8 mouse cellular contexts compared by ENCODE assay signal in genomic region chr1:168214040-168214443, GRCm38 (mm10).
A peak's percentile ranks its signal among the peaks of the same experiment; 100 is the strongest.
DNase-seq lines count a peak whose midpoint lies in the region; ATAC-seq and TF ChIP-seq lines count a peak whose summit lies in the region.

No protein-coding gene starts in this region.

- no peaks in the 10 kb centered on the region for H3K9me3 ChIP-seq in embryonic facial prominence, embryonic 14.5 days (ENCODE audit: control insufficient read depth, low read length)
- no peaks in the 10 kb centered on the region for H3K9me3 ChIP-seq in limb, embryonic 12.5 days
- no peaks in the 10 kb centered on the region for H3K9me3 ChIP-seq in midbrain, embryonic 15.5 days
- H3K9me3 ChIP-seq in stomach, embryonic 16.5 days (replicated peaks; ENCODE audit: control insufficient read depth, low read length), result no peaks in the 10 kb centered on the region

- H3K4me3 ChIP-seq in bone marrow, adult 2 months (replicated peaks; ENCODE audit: control insufficient read depth, low read depth, low read length), result no peak overlapping the region
- no peak overlapping the region for H3K4me3 ChIP-seq in embryonic facial prominence, embryonic 14.5 days (ENCODE audit: low read depth, low read length)
- no peak overlapping the region for H3K4me3 ChIP-seq in limb, embryonic 12.5 days (replicated peaks)
- no peak overlapping the region for H3K4me3 ChIP-seq in midbrain, embryonic 15.5 days
- no peak overlapping the region for H3K4me3 ChIP-seq in stomach, embryonic 16.5 days (replicated peaks; ENCODE audit: low read length)

- peak; percentile 43 for DNase-seq in A20 (ENCODE audit: low read depth, low spot score)
- DNase-seq in embryonic facial prominence, embryonic 14.5 days (ENCODE audit: low spot score), result peak; percentile 92
- peak; percentile 56 for DNase-seq in heart, adult 8-10 months (ENCODE audit: low spot score)
- peak; percentile 44 to 64 for DNase-seq in kidney, adult 8-10 months

- ATAC-seq in embryonic facial prominence, embryonic 14.5 days (ENCODE audit: low read depth), result peak; percentile 89
- ATAC-seq in limb, embryonic 12.5 days (ENCODE audit: insufficient number of reproducible peaks, insufficient read depth, low FRiP score, low TSS enrichment, low read depth), result peak; percentile 66
- ATAC-seq in midbrain, embryonic 15.5 days (replicated peaks), result peak; percentile 86
- ATAC-seq in stomach, embryonic 16.5 days (ENCODE audit: insufficient read depth, low FRiP score), result peak; percentile 78

- H3K4me2 ChIP-seq in embryonic facial prominence, embryonic 14.5 days (ENCODE audit: low read depth, low read length), result peak overlapping the region; percentile 25
- H3K4me2 ChIP-seq in limb, embryonic 12.5 days, result no peak overlapping the region
- peak overlapping the region; percentile 1; the same call in 1 of the 2 replicates for H3K4me2 ChIP-seq in midbrain, embryonic 15.5 days
- H3K4me2 ChIP-seq in stomach, embryonic 16.5 days (ENCODE audit: low read depth, low read length), result peak overlapping the region; percentile 24; the same call in 1 of the 2 replicates

- peaks cover 5% of the 10 kb centered on the region for H3K36me3 ChIP-seq in embryonic facial prominence, embryonic 14.5 days (ENCODE audit: control insufficient read depth, insufficient read depth, low read length)
- peaks cover 5% of the 10 kb centered on the region for H3K36me3 ChIP-seq in limb, embryonic 12.5 days
- H3K36me3 ChIP-seq in midbrain, embryonic 15.5 days (replicated peaks), result peaks cover 4% of the 10 kb centered on the region; the same call in 1 of the 2 replicates
- no peaks in the 10 kb centered on the region for H3K36me3 ChIP-seq in stomach, embryonic 16.5 days (ENCODE audit: control insufficient read depth, insufficient read depth, low read length)

- H3K9ac ChIP-seq in embryonic facial prominence, embryonic 14.5 days (ENCODE audit: low read depth, low read length), result 0 out of 2 replicates have a peak overlapping the region, but pooled peaks have one; percentile 44
- H3K9ac ChIP-seq in limb, embryonic 12.5 days (replicated peaks), result no peak overlapping the region
- no peak overlapping the region for H3K9ac ChIP-seq in midbrain, embryonic 15.5 days
- no peak overlapping the region for H3K9ac ChIP-seq in stomach, embryonic 16.5 days (ENCODE audit: low read length)

- TF ChIP-seq POLR2A in bone marrow, adult 2 months (IDR thresholded peaks at IDR 0.05; ENCODE audit: borderline replicate concordance, control insufficient read depth, low read depth, low read length), result no peak

- no peak overlapping the region for H3K27ac ChIP-seq in bone marrow, adult 2 months (ENCODE audit: control insufficient read depth, insufficient read depth, low read depth, low read length, poor library complexity)
- peak overlapping the region; percentile 34; the same call in 1 of the 2 replicates for H3K27ac ChIP-seq in embryonic facial prominence, embryonic 14.5 days (replicated peaks; ENCODE audit: low read depth, low read length)
- H3K27ac ChIP-seq in limb, embryonic 12.5 days, result no peak overlapping the region
- H3K27ac ChIP-seq in midbrain, embryonic 15.5 days, result peak overlapping the region; percentile 57
- H3K27ac ChIP-seq in stomach, embryonic 16.5 days (ENCODE audit: low read length), result peak overlapping the region; percentile 57; the same call in 1 of the 2 replicates

- TF ChIP-seq CTCF in bone marrow, adult 2 months (IDR thresholded peaks at IDR 0.05; ENCODE audit: control insufficient read depth, insufficient read depth, low read length), result peak; percentile 86

- H3K4me1 ChIP-seq in bone marrow, adult 2 months (ENCODE audit: control insufficient read depth, insufficient read depth, low read length), result no peaks in the 10 kb centered on the region
- H3K4me1 ChIP-seq in embryonic facial prominence, embryonic 14.5 days (ENCODE audit: control insufficient read depth, insufficient read depth, low read length), result peaks cover 50% of the 10 kb centered on the region
- peaks cover 48% of the 10 kb centered on the region for H3K4me1 ChIP-seq in limb, embryonic 12.5 days (replicated peaks)
- peaks cover 46% of the 10 kb centered on the region for H3K4me1 ChIP-seq in midbrain, embryonic 15.5 days
- H3K4me1 ChIP-seq in stomach, embryonic 16.5 days (ENCODE audit: control insufficient read depth, insufficient read depth, low read length), result peaks cover 42% of the 10 kb centered on the region

- H3K27me3 ChIP-seq in embryonic facial prominence, embryonic 14.5 days (replicated peaks; ENCODE audit: control insufficient read depth, insufficient read depth, low read length), result no peaks in the 10 kb centered on the region
- H3K27me3 ChIP-seq in limb, embryonic 12.5 days, result peaks cover 9% of the 10 kb centered on the region; the same call in 1 of the 2 replicates
- H3K27me3 ChIP-seq in midbrain, embryonic 15.5 days (replicated peaks), result no peaks in the 10 kb centered on the region; the same call in 1 of the 2 replicates
- no peaks in the 10 kb centered on the region for H3K27me3 ChIP-seq in stomach, embryonic 16.5 days (ENCODE audit: control insufficient read depth, insufficient read depth, low read length)

- WGBS in bone marrow, adult 2 months, result 29% methylated on average over 5 of the region's 5 CpGs
- WGBS in embryonic facial prominence, embryonic 14.5 days, result 4% methylated on average over 5 of the region's 5 CpGs
- WGBS in limb, embryonic 12.5 days, result 10% methylated on average over 5 of the region's 5 CpGs
- 2% methylated on average over 5 of the region's 5 CpGs for WGBS in midbrain, embryonic 15.5 days
- 9% methylated on average over 5 of the region's 5 CpGs for WGBS in stomach, embryonic 16.5 days

Comparison
In these comparisons a context has a peak if more than half of its experiments do, and no peak if none do; other contexts are left out.
1. H3K27ac ChIP-seq: peak in embryonic facial prominence, embryonic 14.5 days (single experiment), midbrain, embryonic 15.5 days (single experiment) and stomach, embryonic 16.5 days (single experiment); none in bone marrow, adult 2 months (single experiment) and limb, embryonic 12.5 days (single experiment).
2. Peak in every context shown above with its lines, with median percentiles within 50 percentile points of each other: DNase-seq and ATAC-seq.